Mouse (Mus musculus) gonadal fat pad, adult 2 months (tissue): ENCODE measurements at regions not wholly inside any gene's neighbourhood (a gene's known extent, or its start where the extent isn't known, plus 50 kb on each side); places are given as distances from the start of the nearest gene placed in this dataset.
"Not testable (repeated sequence)": the region's sequence is repeated elsewhere in the genome, so short reads cannot be mapped to it uniquely, and the experiment has no call there.

Experiments
- DNase-seq: peaks from one replicate; pipeline ENCODE4 v3.0.0-alpha.2; 2012; ENCODE audit warnings: low read depth

DNA sequence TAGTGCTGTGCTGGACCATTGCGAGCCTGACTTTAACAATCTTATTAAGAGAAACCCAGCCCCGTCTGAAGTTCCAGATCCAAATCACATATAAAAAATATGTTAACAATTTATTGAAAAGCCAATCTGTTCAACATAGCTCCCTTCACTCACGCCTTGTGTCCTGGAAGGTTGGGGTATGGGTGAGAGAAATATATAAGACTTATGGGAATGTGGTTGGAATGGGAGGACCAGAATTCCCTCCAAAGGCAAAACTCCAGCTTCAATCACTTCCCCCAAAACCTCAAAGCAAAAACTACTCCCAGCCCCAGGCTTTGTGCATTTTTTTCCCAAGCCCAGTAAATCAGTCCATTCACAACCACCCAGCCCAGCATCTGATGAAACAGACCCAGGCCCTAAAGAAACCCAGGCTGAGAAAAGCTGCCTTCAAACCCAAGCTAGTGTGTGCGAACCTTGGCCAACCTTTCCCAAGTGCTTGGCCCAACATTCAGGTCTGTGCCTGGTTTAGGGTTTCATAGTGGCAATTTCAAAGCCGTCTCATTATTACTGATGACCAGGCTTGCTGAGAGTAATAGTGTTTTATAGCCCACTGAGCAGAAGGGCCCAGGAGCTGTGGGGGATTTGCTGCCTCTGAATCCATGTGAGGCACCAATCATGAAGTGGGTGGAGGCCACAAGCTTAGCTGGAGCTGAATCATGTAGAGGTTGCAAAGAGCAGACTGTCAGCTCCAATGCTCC is 517.0 kb downstream of the Bnc2 start:
- no peak for DNase-seq

DNA sequence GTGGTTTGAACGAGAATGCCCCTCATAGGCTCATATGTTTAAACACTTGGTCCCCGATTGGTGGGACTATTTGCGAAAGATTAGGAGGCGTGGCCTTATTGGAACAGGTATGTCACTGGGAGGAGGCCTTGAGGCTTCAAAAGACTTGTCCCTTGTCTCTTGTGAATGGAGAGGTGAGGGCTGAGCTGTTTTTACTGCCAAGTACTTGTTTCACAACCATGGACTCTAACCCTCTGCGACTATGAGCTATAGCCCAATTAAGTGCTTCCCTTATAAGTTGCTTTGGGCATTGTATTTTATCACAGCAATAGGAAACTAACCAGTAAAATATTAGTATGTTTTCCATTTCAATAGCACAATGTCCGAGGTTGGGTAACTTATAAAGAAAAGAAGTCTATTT is 511.7 kb downstream of the Bnc2 start:
- no peak for DNase-seq

DNA sequence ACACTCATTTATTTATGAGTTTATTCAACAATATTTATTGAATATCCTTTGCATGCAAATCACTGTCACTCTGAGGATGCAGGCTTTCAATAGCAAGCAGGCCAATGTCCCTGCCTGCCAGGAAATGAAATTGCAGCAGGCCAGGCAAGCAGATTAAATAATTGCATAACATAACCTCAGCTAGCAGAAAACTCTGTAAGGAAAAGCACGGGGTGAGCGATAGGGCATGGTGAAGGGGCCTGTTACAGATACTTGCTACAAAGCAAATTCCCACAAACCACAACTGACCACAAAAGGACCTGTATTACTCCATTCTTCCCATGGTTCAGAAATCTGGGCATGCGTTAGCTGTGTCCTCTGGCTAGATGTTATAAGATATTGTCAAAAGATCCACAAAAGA is 509.8 kb downstream of the Bnc2 start:
- no peak for DNase-seq

DNA sequence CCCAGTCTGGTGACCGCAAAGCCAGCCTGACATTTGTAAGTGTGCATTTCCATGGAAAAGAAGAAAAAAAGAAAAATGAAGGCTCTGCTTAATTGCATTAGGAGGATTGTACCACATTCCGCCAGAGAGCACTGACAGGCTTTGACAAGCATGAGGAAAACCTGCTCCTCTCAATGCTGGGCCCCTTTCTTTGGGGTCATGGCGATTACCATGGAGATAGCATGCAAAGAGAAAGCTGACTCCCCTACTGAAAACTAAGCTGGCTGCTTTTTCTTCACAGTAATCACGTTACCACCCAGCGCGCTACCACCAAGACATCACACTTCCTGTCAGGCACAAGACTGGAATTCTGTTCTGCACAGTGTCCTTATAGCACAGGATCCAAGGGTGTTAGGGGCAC is 502.2 kb downstream of the Bnc2 start:
- no peak for DNase-seq

DNA sequence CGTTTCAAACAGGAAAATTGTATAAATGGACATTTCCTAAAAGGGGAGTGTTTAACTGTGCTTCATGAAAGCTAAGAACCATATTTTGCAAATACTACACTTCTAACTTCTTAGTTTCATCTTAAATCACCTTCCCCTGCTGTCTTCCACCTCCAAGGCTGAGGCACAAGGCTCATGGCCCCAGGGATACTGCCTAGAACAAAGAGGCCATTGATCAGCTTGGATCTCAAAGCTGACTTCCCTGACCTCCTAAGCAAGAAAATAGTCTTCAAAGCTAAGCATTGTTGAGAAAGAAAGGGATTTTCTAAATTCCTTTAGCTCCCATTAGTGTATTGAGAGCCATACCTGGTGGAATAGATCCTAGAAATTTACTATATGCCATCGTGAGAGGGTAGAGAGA is 501.6 kb downstream of the Bnc2 start:
- DNase-seq, result no peak

DNA sequence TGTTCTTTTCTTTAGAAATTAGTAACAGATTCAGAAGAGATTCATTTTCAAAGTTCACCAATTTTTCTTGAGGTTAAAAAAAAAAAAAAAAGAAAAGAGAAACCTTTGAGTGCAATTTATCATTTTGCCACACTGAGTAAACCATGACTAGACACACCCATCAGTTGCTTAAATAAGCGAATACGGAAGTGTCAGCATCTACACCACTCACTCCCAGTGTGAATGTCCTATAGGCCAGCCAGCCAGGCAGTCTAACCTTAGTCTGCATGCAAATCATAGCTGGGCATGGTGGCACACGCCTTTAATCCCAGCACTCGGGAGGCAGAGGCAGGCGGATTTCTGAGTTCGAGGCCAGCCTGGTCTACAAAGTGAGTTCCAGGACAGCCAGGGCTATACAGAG is 498.6 kb downstream of the Bnc2 start:
- DNase-seq, result not testable (repeated sequence)

DNA sequence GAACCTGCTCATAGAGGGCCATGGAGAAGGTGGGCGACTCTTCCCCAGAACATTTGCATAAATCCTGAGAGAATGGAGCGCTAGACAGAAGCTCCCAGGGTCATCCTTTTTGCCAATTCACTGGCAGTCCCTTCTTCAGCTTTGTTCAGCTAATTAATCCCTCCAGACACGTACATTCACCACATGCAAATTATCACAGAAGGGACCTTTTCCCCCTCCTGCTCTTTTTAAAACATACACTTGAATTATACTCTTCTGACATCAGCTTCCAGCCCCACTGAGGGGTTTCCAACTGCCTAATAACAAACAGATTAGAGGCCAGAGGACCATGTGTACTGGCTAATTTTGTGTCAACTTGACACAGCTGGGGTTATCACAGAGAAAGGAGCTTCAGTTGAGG is 497.2 kb downstream of the Bnc2 start:
- no peak for DNase-seq

DNA sequence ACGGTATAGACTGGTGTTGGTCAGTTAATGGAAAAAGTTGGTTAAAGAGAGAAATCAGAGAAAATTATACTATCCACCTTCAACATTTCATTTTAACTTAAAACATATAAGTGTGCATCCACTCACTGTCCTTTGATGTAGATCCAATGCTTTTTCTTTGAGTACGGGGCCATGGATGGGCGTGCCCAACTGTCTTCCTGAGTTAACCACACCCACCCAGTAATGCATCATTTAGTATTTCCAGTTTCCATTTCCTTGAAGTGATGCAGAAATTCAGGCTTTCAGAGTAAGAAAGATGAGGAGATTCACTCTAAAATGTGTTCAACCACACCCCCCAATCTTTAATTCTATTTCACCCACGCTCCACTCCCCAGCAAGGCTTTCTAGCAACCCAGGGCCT is 490.6 kb downstream of the Bnc2 start:
- DNase-seq, result no peak

DNA sequence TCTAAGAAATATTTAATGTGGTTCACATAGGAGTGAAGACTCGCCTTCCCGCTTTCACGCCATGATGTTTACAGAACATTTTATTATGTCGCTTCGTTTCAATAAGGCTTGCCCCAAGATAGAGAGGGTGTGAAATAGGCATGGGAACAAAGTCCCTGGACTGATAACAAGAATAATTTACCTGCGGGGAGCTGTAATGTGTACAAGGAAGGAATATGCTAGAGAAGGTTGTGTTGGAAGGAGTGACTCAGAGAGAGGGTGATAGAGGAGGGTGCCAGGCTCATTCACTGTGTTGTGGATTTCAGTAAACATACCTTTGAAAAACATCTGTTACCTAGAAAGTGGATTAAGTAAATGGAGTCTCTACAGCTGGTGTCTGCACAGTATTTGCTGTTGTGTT is 490.2 kb downstream of the Bnc2 start:
- no peak for DNase-seq

DNA sequence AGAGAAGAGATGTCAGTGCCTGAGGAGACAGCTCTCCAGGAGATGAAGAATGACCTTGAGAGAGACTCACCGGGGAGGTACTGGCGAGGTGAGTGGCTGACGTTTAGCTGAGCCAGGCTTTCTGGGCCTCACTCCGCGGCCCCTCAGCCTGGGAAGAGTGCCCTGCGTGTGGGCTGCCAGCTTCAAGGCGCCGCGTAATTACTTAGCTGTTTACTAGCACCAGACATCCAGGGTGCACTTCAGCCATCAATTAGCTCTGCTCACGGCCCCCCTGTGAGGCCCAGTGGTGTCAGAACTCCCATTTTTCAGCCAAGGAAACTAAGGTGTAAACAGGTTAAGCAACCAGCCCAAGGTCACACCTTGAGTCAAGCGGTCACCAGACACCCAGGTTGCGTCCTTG is 485.8 kb downstream of the Bnc2 start:
- no peak for DNase-seq

DNA sequence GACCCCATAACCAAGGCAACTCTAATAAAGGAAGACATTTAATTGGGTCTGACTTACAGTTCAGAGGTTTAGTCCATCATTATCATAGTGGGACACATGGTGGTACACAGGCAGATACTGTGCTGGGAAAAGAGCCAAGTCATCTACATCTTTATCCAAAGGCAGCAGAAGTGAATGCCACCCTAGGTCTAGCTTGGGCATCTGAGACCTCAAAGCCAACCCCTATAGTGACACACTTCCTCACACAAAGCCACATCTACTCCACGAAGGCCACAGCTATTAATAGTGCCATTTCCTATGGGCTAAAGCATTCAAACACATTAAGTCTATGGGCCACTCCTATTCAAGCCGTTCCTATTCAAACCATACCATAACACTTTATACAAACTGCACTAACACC is 483.8 kb downstream of the Bnc2 start:
- DNase-seq, result no peak

DNA sequence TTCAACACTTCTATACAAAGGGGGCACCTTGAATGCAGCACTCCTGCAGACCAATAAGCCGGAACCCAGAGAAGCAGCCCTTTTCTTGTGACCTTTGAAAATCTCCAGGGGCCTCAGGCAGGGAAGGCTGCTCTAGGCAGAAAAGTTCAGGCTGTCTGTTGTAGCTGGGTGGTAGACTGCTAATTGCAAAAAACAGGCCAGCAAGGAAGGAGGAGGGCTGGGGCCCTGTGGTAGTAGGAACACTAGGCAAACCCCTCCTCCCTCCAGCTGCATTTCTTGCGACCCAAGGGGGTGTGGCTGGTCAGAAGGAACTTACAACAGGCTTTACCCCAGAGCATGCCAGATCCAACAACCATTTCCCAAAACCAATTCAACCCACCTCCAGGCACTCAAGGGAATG is 482.8 kb downstream of the Bnc2 start:
- DNase-seq, result no peak

DNA sequence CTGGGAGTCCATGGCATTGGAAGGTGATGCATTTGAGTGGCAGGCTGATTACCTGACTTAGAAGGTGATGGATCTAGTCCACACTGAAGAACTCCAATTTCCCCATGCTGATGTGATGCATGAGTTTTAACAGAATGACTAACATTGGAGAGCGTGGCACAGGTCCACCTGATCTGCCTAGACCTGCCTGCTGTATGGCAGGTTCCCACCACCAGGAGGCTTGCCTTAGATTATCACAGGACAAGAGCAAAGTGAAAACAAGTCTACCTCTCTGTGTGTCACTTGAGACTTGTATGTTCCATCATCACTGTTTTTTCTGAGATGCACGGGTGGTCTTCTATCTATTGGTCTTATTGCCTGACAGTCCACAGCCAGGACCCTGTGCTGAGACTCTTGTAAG is 478.3 kb downstream of the Bnc2 start:
- no peak for DNase-seq

DNA sequence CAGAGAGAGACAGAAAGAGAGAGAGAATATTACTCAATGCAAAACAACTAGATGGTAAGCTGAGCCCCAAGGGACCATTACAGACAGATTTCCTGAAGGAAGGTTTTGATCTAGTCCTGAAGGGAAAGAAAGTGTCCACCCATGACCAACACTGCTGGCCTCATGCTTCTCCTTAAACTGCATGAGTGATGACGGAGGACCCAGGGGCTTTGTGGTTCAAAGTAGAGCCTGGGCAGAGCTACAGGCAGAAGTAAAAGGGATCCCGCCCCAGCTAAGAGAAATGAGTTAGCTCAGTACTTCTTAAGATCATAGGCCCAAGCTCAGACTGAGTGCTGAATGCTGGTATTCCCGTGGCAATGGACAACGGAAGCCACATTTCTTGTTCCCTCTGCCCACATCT is 476.9 kb downstream of the Bnc2 start:
- no peak for DNase-seq

DNA sequence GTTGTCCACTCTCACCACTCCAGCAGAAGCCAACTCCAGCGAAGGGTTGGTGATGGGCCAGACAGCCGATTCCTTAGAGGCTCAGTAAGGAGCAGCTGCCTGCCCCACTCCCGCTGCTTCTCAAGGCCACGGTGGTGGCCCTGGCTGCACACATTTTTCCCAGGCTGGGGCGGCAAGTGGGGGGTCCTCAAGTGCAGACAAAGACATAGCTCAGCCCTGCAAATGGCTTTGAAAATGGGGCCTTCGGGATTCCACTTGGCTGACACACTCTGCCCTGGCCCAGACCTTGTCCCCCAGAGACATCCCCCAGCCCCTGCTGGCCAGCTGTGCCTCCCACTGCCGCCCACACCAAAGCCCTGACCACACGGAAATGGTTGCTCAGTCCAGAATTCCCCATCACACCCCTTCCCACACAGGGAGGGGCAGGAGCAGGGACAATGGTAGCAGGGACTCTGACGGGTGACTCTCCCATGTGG is 475.9 kb downstream of the Bnc2 start:
- no peak for DNase-seq

DNA sequence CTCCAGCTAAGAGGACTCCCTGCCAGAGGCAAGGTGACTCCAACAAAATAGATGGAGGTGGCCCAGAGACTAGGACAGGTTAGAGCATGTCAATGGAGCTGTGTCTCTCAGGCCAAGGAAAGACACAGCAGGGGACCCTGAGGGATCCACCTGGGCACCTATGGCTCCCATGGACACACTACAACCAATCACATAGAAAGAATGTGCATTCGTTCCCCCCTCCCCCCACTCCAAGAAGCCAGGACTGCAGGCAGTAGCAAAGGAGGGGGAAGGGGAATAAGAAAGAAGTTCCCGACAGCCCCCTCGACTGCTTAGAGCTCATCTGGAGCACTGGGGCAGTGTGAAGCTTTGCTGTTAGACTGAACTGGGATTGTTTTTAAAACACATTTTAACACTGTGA is 474.1 kb downstream of the Bnc2 start:
- DNase-seq, result no peak

DNA sequence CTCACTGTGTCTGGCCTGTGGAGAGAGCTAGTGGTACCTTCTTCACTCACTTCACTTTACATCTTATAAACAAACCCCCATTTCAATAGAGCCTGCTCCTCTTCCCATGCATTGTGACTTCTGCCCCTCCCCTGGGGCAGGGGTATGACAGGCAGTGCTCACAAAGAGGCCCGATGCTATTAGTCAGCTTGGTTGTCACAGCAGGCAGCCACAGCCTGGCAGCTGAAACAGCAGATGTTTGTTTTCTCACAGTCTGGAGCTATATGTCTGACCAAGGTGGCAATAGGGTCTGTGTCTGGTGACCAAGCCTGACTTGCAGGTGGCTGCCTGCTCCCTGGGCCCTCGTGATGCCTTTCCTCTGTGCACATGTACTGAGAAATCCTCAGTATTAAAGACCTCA is 472.8 kb downstream of the Bnc2 start:
- no peak for DNase-seq

DNA sequence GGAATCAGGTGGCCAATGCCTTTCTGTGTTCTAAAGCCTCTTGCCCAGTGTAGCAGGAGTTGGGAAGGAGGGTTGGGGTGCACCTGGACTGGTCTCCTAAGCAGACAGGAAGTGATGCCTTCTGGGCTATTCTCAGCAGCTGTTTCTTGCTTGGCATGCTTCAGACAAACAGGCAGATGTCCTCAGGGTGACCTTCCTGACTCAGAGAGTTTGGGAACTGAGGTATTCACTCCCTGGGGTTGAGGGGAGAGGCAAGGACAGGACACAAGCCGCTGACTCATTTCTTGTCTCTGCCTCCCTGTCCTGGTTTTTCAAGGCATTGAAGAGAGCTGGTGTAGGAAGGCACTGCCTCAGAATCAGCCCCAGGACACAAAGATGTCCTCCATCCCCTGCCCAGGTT is 471.4 kb downstream of the Bnc2 start:
- no peak for DNase-seq

DNA sequence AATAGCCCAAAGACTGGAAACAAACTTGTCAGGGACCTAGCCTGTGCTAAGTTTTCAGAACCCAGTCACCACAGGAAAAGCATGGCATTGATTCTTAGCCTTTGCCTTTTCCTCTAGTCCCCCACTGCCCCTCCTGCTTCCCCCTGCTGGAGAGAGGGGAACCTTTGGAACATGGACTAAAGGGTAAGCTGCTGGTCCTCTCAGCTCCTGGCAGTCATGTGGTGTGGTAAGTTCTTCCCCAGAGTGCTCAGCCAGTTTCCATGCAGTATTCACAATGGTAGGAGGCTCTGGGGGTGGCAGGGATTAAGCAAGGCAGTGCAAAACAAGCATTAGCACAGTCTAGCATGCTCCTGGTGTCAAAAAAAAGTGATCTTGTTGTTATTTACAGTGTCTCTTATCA is 470.3 kb downstream of the Bnc2 start:
- DNase-seq, result no peak

DNA sequence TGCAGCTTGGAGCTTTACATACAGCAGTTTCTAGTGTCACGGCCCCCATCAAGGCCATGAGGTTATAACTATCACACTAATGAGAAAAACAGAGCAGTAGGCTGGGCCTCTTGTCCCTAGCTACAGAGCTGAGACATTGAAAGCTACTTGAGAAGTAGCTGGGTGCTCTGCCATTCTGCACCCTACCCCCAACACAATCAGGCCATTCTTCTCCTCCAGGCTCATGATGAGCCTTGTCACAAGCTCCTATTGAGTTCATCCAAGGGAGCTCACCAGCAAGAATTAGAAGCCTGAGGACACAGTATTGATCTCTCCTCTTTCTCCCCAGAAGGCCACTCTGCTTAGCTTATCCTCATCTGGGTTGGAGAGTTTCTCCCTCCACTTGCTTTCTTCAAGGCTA is 466.9 kb downstream of the Bnc2 start:
- DNase-seq, result no peak

DNA sequence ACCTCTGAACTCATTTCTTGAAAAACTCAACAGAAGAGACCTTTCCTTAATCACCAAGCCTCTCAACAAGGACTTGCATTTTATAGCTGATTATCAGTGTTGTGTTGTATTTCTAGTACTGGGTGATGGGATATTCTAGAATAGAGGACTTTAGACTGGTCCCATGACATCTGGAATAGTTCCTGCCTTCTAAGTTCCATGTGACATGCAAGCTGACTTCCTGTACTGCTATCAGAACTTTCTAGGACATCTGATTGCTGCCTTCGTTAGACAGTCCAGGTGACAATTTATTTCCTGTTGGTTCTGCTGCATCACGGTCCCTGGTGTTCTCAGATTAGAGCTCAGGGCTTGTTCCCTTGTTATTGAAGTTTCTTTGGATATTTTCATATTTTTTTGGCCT is 465.5 kb downstream of the Bnc2 start:
- DNase-seq, result no peak

DNA sequence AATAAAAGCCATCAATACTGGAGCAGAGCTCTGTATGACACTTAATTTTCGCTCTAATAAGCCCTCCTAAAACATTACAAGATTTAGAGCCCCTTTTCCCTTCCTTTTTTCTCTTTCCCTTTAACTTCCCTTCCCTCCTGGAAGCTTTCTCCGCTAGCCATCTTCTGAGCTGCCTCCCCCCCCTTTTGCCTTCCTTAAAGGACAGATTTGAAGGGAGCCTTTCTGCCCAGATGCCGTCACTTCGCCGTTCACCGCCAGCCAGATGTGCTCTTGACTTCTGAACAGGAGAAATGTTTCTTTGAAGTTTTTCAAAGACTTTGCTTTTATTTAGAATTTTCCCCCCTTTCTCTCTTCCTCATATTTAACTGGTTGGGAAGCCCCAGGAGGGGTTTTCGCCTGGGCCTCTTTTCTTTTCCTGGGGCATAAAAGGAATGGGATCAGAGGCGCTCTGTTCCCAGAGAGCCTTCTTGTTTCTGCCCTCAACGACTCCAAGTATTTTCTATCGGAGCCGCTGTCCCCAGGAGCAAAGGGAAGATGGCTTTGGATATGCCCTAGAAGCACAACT is 463.7 kb downstream of the Bnc2 start:
- DNase-seq, result no peak

DNA sequence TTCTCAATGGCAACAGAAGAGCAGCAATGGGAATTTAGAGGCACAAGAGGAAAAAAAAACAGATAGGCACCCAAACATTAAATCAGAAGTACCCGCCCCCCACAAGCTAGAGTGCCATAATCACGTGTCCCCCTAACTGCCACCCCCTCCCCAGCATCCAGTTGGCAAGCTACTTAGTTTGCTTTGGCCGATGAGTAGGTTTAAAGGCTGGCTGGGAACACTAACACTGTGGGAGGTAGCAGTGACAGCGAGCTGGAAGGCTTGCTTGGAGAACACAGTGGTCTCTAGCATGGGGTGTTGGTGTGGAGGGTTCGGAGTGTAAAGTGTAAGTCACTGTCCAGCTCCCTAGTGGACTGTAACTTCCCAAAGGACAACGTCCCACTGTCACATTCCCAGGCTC is 463.1 kb downstream of the Bnc2 start:
- DNase-seq, result no peak

DNA sequence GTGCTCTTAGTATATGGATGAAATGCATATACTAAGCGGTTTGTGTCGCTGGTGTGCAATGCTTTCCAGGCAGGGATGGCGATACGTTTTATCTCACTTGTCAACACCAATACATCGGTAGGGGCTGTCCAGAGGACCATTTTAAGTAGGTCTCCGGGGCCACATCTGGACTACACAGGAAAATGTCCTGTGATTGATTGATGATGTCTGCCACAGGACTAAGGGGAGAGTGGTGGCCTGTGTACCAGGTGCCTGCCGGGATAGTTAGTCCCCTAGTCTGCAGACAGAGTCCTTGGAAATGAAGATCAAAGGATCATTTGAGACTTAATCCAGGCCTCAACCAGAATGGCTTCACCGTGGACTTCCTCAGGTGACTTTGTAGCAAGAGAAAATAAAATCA is 460.6 kb downstream of the Bnc2 start:
- no peak for DNase-seq
